Mouse (Mus musculus): ENCODE results near the gene Slc13a4.

DNA sequence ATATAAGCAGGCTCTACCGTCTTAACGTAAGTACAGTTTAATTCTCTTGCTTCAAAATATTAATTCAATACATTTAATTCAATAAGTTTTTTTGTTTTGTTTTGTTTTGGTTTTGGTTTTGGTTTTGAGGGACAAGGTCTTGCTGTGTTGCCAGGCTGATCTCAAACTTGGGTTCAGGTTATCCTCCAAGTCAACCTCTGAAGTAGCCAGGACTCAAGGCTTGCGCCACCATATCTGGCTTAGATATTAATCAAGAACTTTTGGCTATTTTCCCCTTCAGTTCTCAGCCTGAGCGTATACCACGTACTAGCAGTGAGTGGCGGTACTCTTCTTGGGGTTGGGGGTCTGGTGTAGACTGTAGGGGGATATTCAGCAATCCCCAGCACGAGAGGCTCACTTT, 5.3 kb downstream of the Slc13a4 start:
- TF ChIP-seq POLR2A (IDR thresholded peaks at IDR 0.05; ENCODE audit: low read depth, low read length) (no peak), CTCF (IDR thresholded peaks at IDR 0.05; ENCODE audit: extremely low read depth, insufficient read length, insufficient replicate concordance, low read depth, low read length) (no peak)

All from small intestine, adult 2 months (tissue).